Mouse (Mus musculus) urinary bladder, postnatal 25 days (tissue): ENCODE results near the gene Trim44.
A peak's percentile ranks its signal among the peaks of the same experiment; 100 is the strongest.

Experiments
- DNase-seq: peaks from one replicate; pipeline ENCODE4 v3.0.0; 2022; ENCODE audit warnings: low spot score

Gene Trim44

DNA sequence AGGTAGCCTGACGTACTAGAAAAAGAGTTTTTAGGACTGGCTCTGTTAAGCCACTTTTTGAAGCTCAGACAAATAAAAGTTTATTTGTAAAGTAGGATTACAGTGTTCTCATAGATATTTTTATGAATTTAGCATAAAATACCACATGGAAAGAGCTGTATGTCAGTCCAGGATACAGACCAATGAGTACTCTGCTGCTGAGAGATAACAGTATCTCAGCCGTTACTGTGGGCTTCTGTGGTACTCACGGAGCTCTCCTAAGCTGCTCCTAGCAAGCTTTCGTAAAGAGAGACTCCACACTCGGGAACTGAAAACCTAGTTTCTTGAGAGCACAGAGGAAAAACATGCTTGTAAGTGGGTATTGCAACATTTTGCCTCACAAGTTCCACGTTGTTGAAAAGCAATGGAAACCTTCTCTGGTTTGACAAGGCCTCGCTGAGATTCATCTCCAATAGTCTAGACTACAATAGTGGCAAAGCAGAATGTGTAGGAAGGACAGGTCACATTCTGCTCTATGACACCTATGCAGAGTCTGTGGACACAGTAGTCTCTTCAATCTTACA lies 41.6 kb downstream of the Trim44 start:
- DNase-seq = no peak

DNA sequence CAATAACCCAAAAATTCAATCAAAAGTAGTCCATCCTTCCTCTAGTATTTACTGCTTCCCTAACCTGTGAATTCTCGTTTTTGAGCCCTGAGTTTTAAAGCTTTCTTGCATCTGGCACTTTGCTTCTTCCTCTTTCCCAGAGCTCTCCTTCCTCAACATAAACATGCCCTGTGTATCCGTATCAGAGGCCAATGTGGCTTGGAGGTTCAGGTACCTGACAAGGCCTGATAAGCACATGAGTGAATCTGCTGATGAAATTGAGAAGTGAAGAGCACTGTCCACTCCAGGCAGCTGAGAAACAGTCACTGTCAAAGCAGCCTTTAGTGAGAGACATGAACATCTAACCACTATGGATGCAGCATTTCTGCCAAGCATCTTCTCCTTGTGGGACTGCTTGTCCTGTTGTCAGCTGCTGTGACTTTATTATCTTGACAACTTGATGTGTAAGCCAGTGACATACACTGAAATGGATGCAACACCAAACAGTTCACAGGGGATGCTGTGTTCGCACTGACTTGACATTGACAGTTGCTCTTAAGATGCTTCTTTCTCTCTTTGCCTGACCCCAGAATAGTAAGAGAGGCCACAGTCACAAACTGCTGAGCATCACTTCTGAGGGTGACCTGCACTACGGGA lies 42.9 kb downstream of the Trim44 start:
- no peak for DNase-seq

DNA sequence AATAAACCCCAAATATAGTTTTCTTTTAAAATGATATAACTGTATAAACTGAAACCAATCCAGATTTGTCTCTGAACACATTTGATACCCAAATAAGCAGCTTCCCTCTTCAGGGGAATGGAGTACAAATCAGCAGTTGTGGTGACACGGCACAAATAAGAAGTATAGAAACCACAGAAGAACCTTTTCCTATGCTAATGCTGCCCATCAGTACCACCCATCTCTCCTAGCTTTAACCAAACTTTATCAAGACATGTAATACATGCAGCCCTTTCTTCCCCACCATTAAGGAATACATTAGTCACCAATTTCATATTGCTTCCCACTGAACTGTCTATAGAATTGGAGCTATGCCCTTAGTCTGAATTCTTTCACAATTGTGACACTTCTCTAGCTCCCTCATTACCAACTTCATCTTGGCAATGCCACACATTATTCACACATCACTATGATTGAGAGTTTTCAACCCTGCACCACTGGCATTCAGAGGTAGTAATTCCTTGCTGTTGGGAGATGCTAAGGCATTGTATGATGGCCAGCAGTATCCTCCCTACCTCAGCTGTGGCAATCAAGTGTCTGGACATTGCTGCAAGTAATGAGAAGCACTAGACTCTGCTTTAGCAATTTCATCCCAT lies 44.6 kb downstream of the Trim44 start:
- DNase-seq = no peak

DNA sequence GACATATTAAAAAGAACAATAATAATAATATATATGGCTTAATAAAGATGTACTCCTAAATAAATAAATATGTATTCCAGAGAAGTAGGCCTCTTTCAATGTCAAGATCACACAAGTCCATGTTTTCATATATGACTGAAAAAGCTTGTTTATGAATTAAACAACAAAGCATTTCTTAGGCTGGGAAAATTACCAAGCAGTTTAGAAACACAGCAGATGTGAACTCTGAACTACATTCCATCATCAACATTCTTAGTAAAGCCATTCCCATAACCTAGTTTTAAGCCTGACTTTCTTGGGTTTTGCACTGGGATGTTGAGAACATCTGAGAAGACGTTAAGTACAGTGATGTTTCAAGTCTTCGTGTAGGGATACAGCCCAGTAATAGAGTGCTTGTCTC lies 45.4 kb downstream of the Trim44 start:
- no peak for DNase-seq

DNA sequence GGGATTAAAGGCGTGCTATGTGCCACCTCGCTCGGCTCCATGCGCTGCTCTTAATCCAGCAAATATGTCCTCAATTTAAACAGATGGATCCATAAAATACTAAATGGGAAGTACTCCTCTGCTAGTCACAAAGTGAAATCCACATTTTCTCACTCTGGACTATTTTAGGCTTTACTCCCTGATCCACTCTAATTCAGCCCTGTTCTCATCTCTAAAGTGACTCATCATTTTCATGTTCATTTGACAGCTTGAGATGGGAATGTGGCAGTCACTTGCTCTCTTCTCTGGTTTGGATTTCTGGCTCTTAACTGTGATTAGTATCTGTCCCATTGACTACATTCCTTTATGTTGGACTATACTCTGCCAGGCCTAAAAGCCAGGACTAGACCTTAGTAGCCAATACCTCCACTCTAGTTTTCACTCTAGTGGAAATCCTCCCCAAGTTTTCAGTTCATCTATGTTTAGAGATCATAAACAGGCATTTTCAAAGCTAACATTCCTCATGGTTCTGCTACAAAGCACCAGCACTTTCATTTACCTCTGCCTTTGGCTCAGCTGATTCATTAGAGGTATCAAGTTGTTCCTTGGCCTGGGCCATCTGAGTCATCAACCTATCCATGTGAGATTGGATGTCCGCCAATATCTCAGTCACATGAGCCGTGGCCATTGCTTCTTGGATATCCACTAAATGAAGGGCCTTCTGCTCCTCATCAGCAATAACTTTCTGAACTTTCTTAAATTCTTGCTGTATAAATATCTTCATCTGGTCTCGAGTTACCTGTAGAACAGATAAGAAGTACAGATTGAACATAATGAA lies 50.5 kb downstream of the Trim44 start:
- DNase-seq = no peak

- DNase-seq = no peak
Measured at GRCm38 (mm10) chr2:102354076-102354475, 53.6 kb downstream of the Trim44 start.

DNA sequence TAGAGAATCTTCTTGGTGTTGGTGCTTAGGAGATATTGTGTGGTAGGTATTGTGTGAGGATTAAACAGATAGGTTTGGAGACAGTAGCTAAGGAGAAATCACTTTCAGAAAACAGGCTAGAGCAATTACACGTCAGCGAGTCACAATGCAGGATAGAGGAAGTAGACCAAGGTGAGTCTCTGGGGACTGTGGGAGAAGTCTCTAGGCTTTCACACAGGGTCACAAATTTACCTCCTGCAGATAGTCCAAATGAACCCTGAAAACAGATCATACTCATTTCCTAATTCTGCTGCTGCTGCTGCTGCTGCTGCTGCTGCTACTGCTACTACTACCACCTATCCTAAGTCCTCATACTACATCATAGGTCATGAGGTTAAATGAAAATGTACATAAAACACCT lies 66.2 kb downstream of the Trim44 start:
- no peak for DNase-seq

DNA sequence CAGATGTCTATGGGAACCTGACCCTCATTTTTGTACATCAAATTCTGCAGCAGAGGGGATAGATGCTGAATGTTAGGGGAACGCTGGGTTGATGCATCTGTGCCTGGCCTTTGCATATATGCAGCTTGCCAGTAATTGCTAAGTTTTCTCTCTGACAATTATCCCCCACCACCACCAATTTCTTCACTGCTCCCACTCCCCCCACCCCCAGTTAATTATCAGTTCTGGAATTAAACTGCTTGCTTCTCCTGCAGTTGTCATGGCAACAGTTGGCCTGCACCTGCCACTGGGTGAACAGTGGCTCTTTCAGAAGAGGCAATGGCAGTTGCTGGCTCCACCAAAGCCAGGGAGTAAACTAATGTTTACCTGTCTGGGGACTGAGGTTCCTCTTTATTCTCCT lies 70.8 kb downstream of the Trim44 start:
- DNase-seq = no peak

DNA sequence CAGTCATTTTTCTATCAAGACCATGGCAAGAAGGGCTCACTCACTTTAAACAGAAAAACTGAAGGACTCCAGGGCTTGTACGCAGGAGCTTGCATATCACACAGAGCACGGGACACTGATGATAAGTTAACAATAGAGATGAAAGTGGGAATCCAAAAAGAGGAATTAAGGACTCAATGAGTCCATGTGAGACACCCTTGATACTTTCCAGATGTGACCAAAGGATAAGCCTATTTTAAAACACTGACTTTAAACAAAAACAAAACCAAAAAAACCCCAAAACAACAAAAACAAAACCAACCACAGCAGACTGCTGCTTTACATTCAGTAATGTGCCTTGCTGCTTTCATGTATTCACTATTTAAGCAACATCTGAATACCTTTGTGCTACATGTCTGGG lies 75.7 kb downstream of the Trim44 start:
- no peak for DNase-seq

DNA sequence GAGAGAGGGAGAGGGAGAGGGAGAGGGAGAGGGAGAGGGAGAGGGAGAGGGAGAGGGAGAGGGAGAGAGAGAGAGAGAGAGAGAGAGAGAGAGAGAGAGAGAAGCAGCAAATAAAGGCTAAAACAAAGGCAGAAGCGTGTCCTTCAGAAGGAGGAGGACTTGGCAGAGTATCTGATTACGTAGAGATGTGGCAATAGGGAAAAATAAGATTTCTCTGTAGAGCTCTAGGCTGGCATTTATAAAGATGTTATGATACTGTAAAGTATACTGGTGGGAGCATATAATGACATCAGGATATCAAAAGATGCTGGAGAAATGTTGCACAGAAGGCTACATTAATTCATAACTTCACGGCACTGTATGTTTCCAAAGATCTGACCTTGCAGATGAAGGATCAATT lies 76.5 kb downstream of the Trim44 start:
- DNase-seq = no peak

DNA sequence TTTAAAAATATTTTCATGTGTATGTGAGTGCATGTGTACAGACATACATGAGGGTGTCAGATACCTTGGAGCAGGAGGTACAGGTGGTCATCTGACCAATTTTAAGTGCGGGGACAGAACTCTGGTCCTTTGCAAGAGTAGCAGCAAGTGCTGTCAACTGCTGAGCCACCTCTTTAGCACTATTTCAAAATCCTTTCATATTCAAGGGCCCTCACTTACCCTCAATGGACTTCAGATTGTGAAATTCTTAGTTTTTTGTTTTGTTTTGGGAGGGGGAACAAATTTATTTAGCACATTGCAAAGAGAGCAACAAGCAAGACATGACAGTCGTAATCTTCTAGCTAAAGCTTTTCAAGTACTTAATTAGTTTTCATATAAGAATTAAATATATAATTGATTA lies 81.7 kb downstream of the Trim44 start:
- no peak for DNase-seq

GRCm38 (mm10) chr2:102324336-102324735 lies 83.3 kb downstream of the Trim44 start:
- DNase-seq = no peak

DNA sequence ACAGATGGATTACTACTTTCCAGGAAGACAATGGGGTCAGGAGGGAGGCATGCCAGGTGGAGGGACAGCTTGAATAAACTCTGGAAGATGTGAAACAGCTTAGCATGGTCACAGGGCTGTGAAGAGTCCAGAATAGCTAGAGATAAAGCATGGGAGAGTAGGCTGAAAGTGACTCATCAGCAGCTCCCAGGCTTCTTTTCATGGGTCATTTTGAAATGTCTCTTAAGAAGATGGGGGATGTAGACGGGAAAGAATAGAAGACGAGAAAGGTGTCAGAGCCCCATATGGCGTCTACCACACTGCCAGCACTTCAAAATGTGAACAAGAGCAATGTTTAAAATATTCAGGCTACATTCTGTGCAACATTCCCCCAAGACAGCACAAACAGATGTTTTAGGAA lies 91.1 kb downstream of the Trim44 start:
- DNase-seq = no peak

DNA sequence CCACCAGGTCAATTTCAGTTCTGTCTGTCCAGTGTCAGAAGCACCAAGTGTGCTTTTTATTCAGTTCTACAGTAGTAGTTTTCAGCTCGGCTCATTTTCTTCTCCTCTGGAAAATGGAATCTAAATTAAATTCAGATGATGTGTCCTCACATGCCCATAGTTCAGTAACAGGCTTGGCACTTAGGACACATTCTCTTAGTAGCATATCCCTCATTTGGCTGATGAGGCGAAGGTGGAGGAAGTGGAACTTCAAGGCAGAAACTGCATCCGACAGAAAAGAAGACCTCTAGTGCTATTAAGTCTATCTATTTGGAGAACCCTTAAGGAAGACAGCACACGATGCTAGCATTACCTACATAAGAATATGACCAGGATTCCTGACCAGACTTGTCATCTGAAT lies 92.5 kb downstream of the Trim44 start:
- DNase-seq = no peak

DNA sequence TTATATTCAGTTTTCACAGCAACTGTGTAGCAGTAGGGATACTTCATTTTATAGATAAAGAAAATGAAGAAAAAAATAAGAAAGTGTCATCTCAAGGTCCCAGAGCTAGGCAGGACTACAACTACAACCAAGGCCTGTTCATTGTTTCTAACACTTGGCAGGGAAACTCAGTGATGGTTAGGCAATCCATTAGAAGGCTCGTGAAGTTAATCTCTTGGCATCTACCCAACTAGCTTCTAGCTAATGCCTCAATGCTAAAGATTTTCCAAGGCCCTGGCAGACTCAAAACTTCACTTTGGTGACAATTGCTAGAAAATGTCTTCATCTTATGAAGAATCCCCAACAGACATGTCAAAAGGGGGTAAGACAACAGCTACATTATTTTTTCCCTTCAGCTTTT lies 93.0 kb downstream of the Trim44 start:
- no peak for DNase-seq

DNA sequence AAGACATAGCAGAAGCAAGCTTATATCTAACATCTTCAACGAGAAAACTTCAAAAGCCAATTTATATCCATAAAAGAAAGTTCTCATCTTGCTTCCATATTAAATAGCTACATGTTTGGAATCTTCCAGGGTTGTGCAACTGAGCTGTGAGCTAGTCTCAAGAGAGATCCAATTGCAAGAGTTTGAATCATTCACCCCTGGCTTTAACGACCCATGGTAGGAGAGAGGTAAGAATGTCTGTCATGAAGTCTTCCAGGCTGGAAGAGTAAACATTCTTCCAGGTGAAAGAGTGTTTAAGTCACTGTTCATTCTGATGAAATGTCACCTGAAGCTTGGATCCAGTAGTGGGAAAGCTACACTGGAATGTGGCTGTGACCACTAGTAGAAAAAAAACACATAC lies 93.6 kb downstream of the Trim44 start:
- no peak for DNase-seq

GRCm38 (mm10) chr2:102312903-102313302 lies 94.7 kb downstream of the Trim44 start:
- DNase-seq = no peak

GRCm38 (mm10) chr2:102303274-102303673 lies 104.4 kb downstream of the Trim44 start:
- DNase-seq = no peak

DNA sequence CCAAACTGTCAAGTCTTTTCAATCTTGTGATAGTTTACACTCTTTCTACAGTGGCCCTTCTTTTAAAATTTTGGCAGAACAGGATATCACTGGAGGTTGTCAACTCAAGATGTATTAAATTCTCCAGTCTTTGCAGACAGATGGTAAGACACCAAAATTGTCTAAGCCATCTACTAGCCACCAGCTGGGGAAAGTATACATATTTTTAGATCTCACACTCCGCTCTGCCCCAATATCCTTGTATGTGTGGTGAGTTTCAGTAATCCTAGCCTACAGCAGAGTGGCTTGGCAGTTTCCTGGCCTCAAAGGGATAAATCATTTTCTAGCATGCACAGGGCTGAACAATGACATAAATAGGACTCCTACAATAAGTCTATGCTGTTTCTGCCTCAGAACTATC lies 105.1 kb downstream of the Trim44 start:
- DNase-seq = no peak

GRCm38 (mm10) chr2:102294827-102295270 lies 112.8 kb downstream of the Trim44 start:
- DNase-seq = peak; percentile 8

- DNase-seq = no peak
Measured at GRCm38 (mm10) chr2:102293181-102293580, 114.4 kb downstream of the Trim44 start.

GRCm38 (mm10) chr2:102292051-102292450 lies 115.6 kb downstream of the Trim44 start:
- DNase-seq = no peak

GRCm38 (mm10) chr2:102291533-102291932 lies 116.1 kb downstream of the Trim44 start:
- no peak for DNase-seq
